Mouse (Mus musculus): ENCODE data around the gene Lrrc20.
A peak's percentile ranks its signal among the peaks of the same experiment; 100 is the strongest.

Gene Lrrc20

GRCm38 (mm10) chr10:61517296-61518071 lies 41.9 kb downstream of the Lrrc20 start:
- DNase-seq (ENCODE audit: low spot score): no peak

- DNase-seq (ENCODE audit: low spot score): no peak
Observed at GRCm38 (mm10) chr10:61518320-61518719, 42.7 kb downstream of the Lrrc20 start.

- DNase-seq (ENCODE audit: low spot score): no peak
Observed at GRCm38 (mm10) chr10:61519491-61519890, 43.9 kb downstream of the Lrrc20 start.

- DNase-seq (ENCODE audit: low spot score): no peak
Observed at GRCm38 (mm10) chr10:61520714-61521113, 45.1 kb downstream of the Lrrc20 start.

GRCm38 (mm10) chr10:61530936-61531335 lies 55.3 kb downstream of the Lrrc20 start:
- peak; percentile 73 for DNase-seq (ENCODE audit: low spot score)

- no peak for DNase-seq (ENCODE audit: low spot score)
Observed at GRCm38 (mm10) chr10:61533285-61533684, 57.7 kb downstream of the Lrrc20 start.

- DNase-seq (ENCODE audit: low spot score): no peak
Observed at GRCm38 (mm10) chr10:61534371-61535101, 58.9 kb downstream of the Lrrc20 start.

GRCm38 (mm10) chr10:61535441-61535840 lies 59.8 kb downstream of the Lrrc20 start:
- DNase-seq (ENCODE audit: low spot score): no peak

GRCm38 (mm10) chr10:61536130-61537035 lies 60.8 kb downstream of the Lrrc20 start:
- DNase-seq (ENCODE audit: low spot score): no peak

- no peak for DNase-seq (ENCODE audit: low spot score)
Observed at GRCm38 (mm10) chr10:61537036-61537380, 61.4 kb downstream of the Lrrc20 start.

- no peak for DNase-seq (ENCODE audit: low spot score)
Observed at GRCm38 (mm10) chr10:61538446-61538845, 62.8 kb downstream of the Lrrc20 start.

GRCm38 (mm10) chr10:61544127-61544862 lies 68.7 kb downstream of the Lrrc20 start:
- no peak for DNase-seq (ENCODE audit: low spot score)

- DNase-seq (ENCODE audit: low spot score): no peak
Observed at GRCm38 (mm10) chr10:61544863-61545240, 69.3 kb downstream of the Lrrc20 start.

GRCm38 (mm10) chr10:61550106-61550505 lies 74.5 kb downstream of the Lrrc20 start:
- no peak for DNase-seq (ENCODE audit: low spot score)

GRCm38 (mm10) chr10:61555155-61555554 lies 79.6 kb downstream of the Lrrc20 start:
- DNase-seq (ENCODE audit: low spot score): no peak

- no peak for DNase-seq (ENCODE audit: low spot score)
Observed at GRCm38 (mm10) chr10:61558631-61559030, 83.0 kb downstream of the Lrrc20 start.

GRCm38 (mm10) chr10:61559544-61559943 lies 83.9 kb downstream of the Lrrc20 start:
- DNase-seq (ENCODE audit: low spot score): no peak

GRCm38 (mm10) chr10:61563550-61563949 lies 87.9 kb downstream of the Lrrc20 start:
- DNase-seq (ENCODE audit: low spot score): no peak

GRCm38 (mm10) chr10:61564408-61564807 lies 88.8 kb downstream of the Lrrc20 start:
- no peak for DNase-seq (ENCODE audit: low spot score)

GRCm38 (mm10) chr10:61570181-61570580 lies 94.6 kb downstream of the Lrrc20 start:
- DNase-seq (ENCODE audit: low spot score): no peak

- DNase-seq (ENCODE audit: low spot score): peak; percentile 85
Observed at GRCm38 (mm10) chr10:61572126-61572525, 96.5 kb downstream of the Lrrc20 start.
